Mouse (Mus musculus) midbrain, embryonic 11.5 days (tissue): Measurements from ENCODE around the gene Upp2. TPM values are rescaled to one million over a fixed set of nuclear protein-coding genes. Genes with fewer than 3 reads are reported as not detected.

ENCODE experiments used
- ATAC-seq: fragments of 200-750 bp; cut with Nextera tagmentation; 2 replicates; pipeline ENCODE4 v1.8.0; 2017; ENCODE audit warnings: moderate TSS enrichment, moderate library complexity; ENCODE audit not compliant: low FRiP score
- DNase-seq: peaks from one replicate; pipeline ENCODE4 v3.0.0; 2015; ENCODE audit warnings: low spot score; ENCODE audit errors: missing footprints
- H3K27ac ChIP-seq: fragments of 300-500 bp; sonication (generic); 2 replicates; pipeline ENCODE4 v1.5.1; 2014; ENCODE audit warnings: low read depth, low read length
- H3K27me3 ChIP-seq: fragments of 300-500 bp; sonication (generic); 2 replicates; pipeline ENCODE4 v1.6.1; 2014; ENCODE audit warnings: mild to moderate bottlenecking, low read length, moderate library complexity, mixed read lengths; ENCODE audit not compliant: control insufficient read depth, insufficient read depth
- H3K36me3 ChIP-seq: fragments of 300-500 bp; sonication (generic); 2 replicates; pipeline ENCODE4 v1.6.1; 2014; ENCODE audit warnings: mild to moderate bottlenecking, low read length, moderate library complexity, mixed read lengths; ENCODE audit not compliant: control insufficient read depth, insufficient read depth
- H3K4me1 ChIP-seq: fragments of 300-500 bp; sonication (generic); 2 replicates; pipeline ENCODE4 v1.6.1; 2014; ENCODE audit warnings: low read length; ENCODE audit not compliant: control insufficient read depth, insufficient read depth
- H3K4me2 ChIP-seq: fragments of 300-500 bp; sonication (generic); 2 replicates; pipeline ENCODE4 v1.6.1; 2014; ENCODE audit warnings: mild to moderate bottlenecking, moderate library complexity
- H3K4me3 ChIP-seq: fragments of 300-500 bp; sonication (generic); 2 replicates; pipeline ENCODE4 v1.5.1; 2014; ENCODE audit warnings: low read depth, low read length
- H3K9ac ChIP-seq: fragments of 300-500 bp; sonication (generic); 2 replicates; pipeline ENCODE4 v1.6.1; 2014; ENCODE audit warnings: low read length
- H3K9me3 ChIP-seq: fragments of 300-500 bp; sonication (generic); 2 replicates; pipeline ENCODE4 v1.6.1; 2016; ENCODE audit warnings: low read length; ENCODE audit not compliant: control insufficient read depth
- WGBS: fragments of 180-500 bp; shearing (Covaris S2); extraction: QIAGEN DNeasy Blood & Tissue Kit; methylation state at CpG from one replicate; pipeline ENCODE4 v1.1.7; 2014; 5-methylcytosine and 5-hydroxymethylcytosine counted together
- polyA plus RNA-seq: library from polyadenylated mRNA; unstranded; fragments of >200 nt; fragmentation: Nextera tagmentation; extraction: Ambion mirVana; gene quantifications from 2 replicates; pipeline ENCODE4 v1.2.1, GENCODE M21; 2014

Gene Upp2
- 4.6 and 4.7 TPM in 2 replicates for polyA plus RNA-seq

DNA sequence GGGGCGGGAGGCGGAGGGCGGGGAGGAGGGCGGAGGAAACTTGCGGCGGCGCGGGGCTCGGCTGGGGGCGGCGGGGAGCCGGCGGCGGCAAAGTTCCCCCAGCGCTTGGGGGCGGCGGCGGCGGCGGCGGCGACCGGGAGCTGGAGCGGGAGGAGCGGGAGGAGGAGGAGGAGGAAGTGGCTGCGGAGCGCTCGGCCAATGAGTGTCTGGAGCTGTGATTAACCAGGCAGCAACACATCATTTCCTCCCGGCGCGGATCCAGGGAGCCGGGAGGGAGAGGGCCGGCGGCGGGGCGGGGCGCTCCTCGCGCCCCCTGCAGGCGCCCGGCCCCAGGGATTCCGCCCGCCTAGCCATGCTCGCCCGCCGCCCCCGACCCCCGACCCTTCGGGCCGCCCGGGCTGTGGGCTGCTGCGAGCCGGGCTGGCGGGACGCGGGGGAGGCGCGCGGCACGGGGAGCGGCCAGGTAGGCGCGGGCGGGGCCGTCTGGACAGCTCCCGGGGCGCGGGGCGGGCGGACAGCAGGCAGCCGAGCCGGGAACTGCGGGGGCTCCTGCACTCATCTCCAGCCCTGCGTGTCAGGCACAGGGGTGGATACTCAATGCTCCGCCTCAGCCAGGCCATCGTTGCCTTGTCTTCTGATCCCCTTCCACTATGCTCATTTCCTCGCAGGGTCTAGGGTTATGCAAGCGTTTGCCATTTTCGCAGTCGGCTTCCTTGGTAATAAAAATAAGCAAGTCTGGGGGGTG, at the start of gene Upp2, which contains the start of gene Acvr1:
Gene Upp2, plus strand, starts transcription at position 233 of the 745 bp plus-strand sequence.
Gene Acvr1, minus strand, starts transcription at position 92 of the 745 bp plus-strand sequence.
- peak within 1 kb of the TSS; percentile 89 for H3K4me3 ChIP-seq
- peaks cover 20% of the 10 kb centered on the region for H3K4me1 ChIP-seq
- no peaks in the 10 kb centered on the region for H3K27me3 ChIP-seq
- WGBS, result 2% methylated on average over 33 of the region's 80 CpGs
- ATAC-seq (peak; percentile 95), DNase-seq (peak; percentile 96)
- peak within 1 kb of the TSS; percentile 91 for H3K27ac ChIP-seq
- H3K36me3 ChIP-seq, result no peaks in the 10 kb centered on the region
- H3K9ac ChIP-seq, result peak within 1 kb of the TSS; percentile 88
- H3K9me3 ChIP-seq, result no peaks in the 10 kb centered on the region
- H3K4me2 ChIP-seq, result peak within 1 kb of the TSS; percentile 66

DNA sequence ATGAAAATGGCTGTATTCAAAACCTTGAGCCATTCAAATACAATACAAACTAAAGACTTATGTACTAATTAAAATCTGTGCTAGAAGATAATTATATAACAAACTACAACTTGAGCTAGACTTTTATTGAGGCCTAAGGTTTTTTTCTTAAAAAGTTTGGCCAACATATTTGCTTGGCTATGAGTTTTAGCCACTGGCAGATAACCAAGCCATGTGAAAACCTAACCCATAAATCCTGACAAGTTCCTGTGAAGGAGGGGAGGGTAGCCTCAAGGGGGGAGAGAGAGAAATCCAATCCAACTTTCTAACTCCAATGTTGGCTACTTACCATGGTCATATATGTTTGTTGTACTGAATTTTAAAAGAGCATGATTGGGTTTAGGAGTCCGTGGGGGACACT, 48.6 kb upstream of the Upp2 start:
- H3K4me2 ChIP-seq, result no peak overlapping the region
- DNase-seq, result no peak
- 91% methylated on average over 1 of the region's 1 CpGs for WGBS
- no peaks in the 10 kb centered on the region for H3K27me3 ChIP-seq
- H3K9me3 ChIP-seq, result no peaks in the 10 kb centered on the region
- no peaks in the 10 kb centered on the region for H3K4me1 ChIP-seq
- H3K4me3 ChIP-seq, result no peak overlapping the region
- H3K27ac ChIP-seq, result no peak overlapping the region
- no peaks in the 10 kb centered on the region for H3K36me3 ChIP-seq
- ATAC-seq, result no peak
- H3K9ac ChIP-seq, result no peak overlapping the region

DNA sequence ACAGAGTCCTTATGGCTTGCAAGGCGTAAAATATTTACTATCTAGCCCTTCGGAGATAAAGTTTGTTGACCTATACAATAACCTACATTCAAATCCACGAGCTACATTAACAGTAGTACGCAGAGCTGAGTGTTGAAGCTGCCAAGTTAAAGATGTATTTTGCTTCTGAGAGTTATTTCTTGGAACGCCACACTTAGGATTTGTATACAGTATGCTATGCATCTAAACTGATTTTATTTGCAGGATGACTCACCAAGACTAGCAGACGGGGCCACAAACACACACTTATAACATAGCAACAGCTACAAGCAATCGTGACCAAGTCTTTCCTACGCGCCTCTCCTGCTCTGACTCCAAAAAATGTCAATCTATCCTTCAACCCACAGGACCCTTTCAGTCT, 46.4 kb upstream of the Upp2 start:
- H3K4me1 ChIP-seq, result no peaks in the 10 kb centered on the region

DNA sequence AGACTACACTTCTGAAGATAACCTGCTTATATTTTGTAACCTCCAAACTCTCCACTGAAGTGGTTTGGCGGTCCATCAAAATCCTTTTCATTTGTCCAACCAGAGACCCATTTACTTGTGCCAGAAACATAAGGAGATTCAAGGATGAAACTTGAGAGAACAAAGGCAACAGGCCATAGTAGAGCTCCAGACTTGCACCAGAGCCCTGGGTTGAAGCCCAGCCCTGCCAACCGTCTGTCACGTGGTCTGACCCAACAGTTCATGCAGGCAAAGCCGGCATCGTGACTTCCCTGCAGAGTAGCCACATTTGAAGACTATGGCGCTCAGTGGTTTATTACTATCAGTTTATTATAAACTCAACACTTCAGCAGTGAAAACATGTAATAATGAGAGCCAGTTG, 45.5 kb upstream of the Upp2 start:
- Histone ChIP-seq H3K36me3 (no peaks in the 10 kb centered on the region), H3K4me1 (no peaks in the 10 kb centered on the region), H3K27me3 (no peaks in the 10 kb centered on the region), H3K27ac (no peak overlapping the region), H3K9me3 (no peaks in the 10 kb centered on the region), H3K4me3 (no peak overlapping the region), H3K9ac (no peak overlapping the region), H3K4me2 (no peak overlapping the region)
- WGBS, result 93% methylated on average over 6 of the region's 6 CpGs
- ATAC-seq (no peak), DNase-seq (peak; percentile 41)

More for the DNA sequence above, 46.4 kb upstream of the Upp2 start:
- DNase-seq, result no peak
- H3K27me3 ChIP-seq, result no peaks in the 10 kb centered on the region
- no peaks in the 10 kb centered on the region for H3K36me3 ChIP-seq
- no peak overlapping the region for H3K4me3 ChIP-seq
- no peak overlapping the region for H3K4me2 ChIP-seq
- H3K9me3 ChIP-seq, result no peaks in the 10 kb centered on the region
- no peak for ATAC-seq
- 94% methylated on average over 9 of the region's 9 CpGs for WGBS
- H3K27ac ChIP-seq, result no peak overlapping the region
- H3K9ac ChIP-seq, result no peak overlapping the region

DNA sequence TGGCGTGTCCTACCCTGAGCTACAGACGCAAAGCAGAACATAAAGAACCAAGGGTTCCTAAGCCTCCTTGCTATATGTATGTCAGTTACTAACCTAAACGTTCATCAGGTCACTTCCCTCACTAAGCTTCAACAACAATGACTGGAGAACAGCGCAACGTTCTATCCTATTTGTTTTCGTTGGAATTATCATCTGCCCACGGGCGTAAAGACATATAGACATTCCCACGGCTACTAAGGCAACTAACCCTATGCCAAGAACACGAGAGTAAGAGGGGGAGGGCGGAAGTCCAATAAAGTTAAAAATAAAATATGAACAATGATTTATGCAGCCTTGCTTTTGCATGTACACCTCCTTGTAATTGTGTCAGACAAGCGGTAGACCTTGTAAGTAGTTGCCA, 44.0 kb upstream of the Upp2 start:
- Histone ChIP-seq H3K9me3 (no peaks in the 10 kb centered on the region), H3K4me3 (no peak overlapping the region), H3K27ac (no peak overlapping the region), H3K36me3 (no peaks in the 10 kb centered on the region), H3K4me1 (no peaks in the 10 kb centered on the region), H3K9ac (no peak overlapping the region), H3K4me2 (no peak overlapping the region), H3K27me3 (no peaks in the 10 kb centered on the region)
- WGBS, result 85% methylated on average over 12 of the region's 12 CpGs
- DNase-seq, result peak; percentile 72
- ATAC-seq, result no peak

- Histone ChIP-seq H3K4me3 (no peak overlapping the region), H3K9me3 (no peaks in the 10 kb centered on the region), H3K9ac (no peak overlapping the region), H3K36me3 (no peaks in the 10 kb centered on the region), H3K27me3 (no peaks in the 10 kb centered on the region), H3K27ac (no peak overlapping the region), H3K4me1 (no peaks in the 10 kb centered on the region), H3K4me2 (no peak overlapping the region)
- DNase-seq, result no peak
- no peak for ATAC-seq
- WGBS, result 88% methylated on average over 5 of the region's 5 CpGs
Measured at GRCm38 (mm10) chr2:58523894-58524293, 43.2 kb upstream of the Upp2 start.

DNA sequence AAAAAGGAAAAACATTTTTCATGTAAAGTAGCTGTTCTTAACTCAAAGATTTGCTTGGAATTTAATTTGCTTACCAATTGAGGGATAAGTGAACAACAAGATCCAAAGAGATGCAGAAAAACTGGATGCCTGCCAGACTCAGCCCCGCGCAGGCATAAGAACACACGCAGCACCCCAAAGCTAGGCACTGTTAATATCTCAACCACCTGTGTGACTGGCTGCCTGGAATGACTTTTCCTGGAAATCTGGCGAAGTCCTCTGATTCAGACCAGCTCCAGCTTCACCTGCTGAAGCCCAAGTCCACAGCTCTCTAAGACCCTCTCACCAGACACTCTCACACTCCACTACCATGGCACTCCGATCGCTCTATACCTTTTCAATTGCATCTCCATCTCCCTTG, 42.7 kb upstream of the Upp2 start:
- Histone ChIP-seq H3K9me3 (no peaks in the 10 kb centered on the region), H3K4me1 (peaks cover 2% of the 10 kb centered on the region; the same call in 1 of the 2 replicates), H3K4me3 (no peak overlapping the region), H3K9ac (no peak overlapping the region), H3K27me3 (no peaks in the 10 kb centered on the region), H3K4me2 (no peak overlapping the region), H3K36me3 (no peaks in the 10 kb centered on the region), H3K27ac (no peak overlapping the region)
- no peak for ATAC-seq
- no peak for DNase-seq
- WGBS, result 91% methylated on average over 6 of the region's 6 CpGs

DNA sequence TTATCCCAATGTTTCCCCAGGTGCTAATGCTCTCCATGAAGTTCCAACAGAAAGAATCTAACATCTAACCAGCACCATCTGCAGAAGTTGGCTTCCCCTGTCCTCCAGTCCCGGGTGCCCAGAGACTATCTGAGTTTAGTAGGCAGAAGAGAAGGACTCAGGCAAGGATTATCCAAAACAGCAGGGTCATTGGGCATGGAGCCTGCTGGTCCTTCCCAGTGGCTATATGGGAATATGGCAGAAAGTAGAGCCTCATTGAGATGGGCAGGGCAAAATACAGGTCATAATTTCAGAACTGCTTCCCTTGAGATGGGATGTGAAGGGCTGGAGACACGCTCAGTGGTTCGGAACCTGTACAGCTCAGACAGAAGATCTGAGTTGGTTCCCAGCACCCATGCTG, 39.3 kb upstream of the Upp2 start:
- 67% methylated on average over 3 of the region's 3 CpGs for WGBS

DNA sequence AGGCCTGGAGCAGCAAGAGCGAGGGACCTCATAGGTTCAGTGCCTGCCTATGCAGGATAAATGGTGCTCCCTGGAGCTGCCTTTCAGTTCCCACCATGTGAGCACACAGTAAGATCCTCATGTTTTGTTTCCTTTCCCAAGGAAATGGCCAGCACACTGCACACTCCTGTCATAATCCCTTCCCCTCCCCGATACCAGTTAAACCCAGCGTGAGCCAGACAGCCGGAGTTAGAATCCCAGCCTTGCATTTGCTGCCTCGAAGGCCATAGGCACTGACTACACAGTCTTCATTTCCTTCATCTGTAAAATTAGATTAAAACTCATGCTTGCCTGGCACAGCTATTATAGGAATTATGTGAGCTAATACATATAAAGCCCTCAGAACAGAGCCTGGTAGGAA, 37.7 kb upstream of the Upp2 start:
- Histone ChIP-seq H3K27me3 (no peaks in the 10 kb centered on the region), H3K9ac (no peak overlapping the region), H3K9me3 (no peaks in the 10 kb centered on the region), H3K36me3 (no peaks in the 10 kb centered on the region), H3K4me1 (peaks cover 28% of the 10 kb centered on the region), H3K4me2 (no peak overlapping the region), H3K27ac (no peak overlapping the region), H3K4me3 (no peak overlapping the region)
- 51% methylated on average over 5 of the region's 5 CpGs for WGBS
- no peak for DNase-seq
- ATAC-seq, result no peak

More for the DNA sequence above, 39.3 kb upstream of the Upp2 start:
- Histone ChIP-seq H3K4me3 (no peak overlapping the region), H3K27me3 (no peaks in the 10 kb centered on the region), H3K4me1 (peaks cover 14% of the 10 kb centered on the region; the same call in 1 of the 2 replicates), H3K4me2 (no peak overlapping the region), H3K9ac (no peak overlapping the region), H3K27ac (no peak overlapping the region), H3K9me3 (no peaks in the 10 kb centered on the region), H3K36me3 (no peaks in the 10 kb centered on the region)
- ATAC-seq, result no peak
- no peak for DNase-seq
